Mouse (Mus musculus) myocyte (in vitro differentiated cells): ENCODE results near the gene Ctdsp1.

Source experiments
- CEBPB ChIP-seq: IDR thresholded peaks from 2 replicates; pipeline ENCODE4 v1.6.1; 2011; ENCODE audit warnings: mild to moderate bottlenecking, moderate library complexity; ENCODE audit not compliant: poor library complexity, insufficient read depth, severe bottlenecking
- E2F4 ChIP-seq: IDR thresholded peaks from one replicate; pipeline ENCODE4 v1.6.1; 2011; ENCODE audit warnings: mild to moderate bottlenecking, control low read depth, moderate library complexity; ENCODE audit not compliant: insufficient read depth
- MAX ChIP-seq: IDR thresholded peaks from one replicate; pipeline ENCODE4 v1.6.1; 2011; ENCODE audit warnings: low read depth, mild to moderate bottlenecking, control low read depth
- MYOG ChIP-seq, 3 experiments: IDR thresholded peaks; one replicate each; pipeline ENCODE4 v1.6.1; 2011; ENCODE audit warnings: control low read depth in 2 of 3, low read depth in 2 of 3, mild to moderate bottlenecking in 2 of 3; ENCODE audit not compliant: insufficient read length in 2 of 3, control insufficient read depth in 1 of 3, insufficient read depth in 1 of 3
- POLR2A ChIP-seq: IDR thresholded peaks from one replicate; pipeline ENCODE4 v1.6.1; 2011; ENCODE audit warnings: low read depth, mild to moderate bottlenecking, control low read depth, moderate library complexity; ENCODE audit not compliant: insufficient read length
- POLR2AphosphoS2 ChIP-seq: IDR thresholded peaks from one replicate; pipeline ENCODE4 v1.6.1; 2011; ENCODE audit warnings: low read depth, control low read depth; ENCODE audit not compliant: insufficient read length
- REST ChIP-seq: IDR thresholded peaks from one replicate; pipeline ENCODE4 v1.6.1; 2011; ENCODE audit warnings: mild to moderate bottlenecking, control low read depth, moderate library complexity; ENCODE audit not compliant: insufficient read depth, insufficient read length
- SRF ChIP-seq: IDR thresholded peaks from one replicate; pipeline ENCODE4 v1.6.1; 2011; ENCODE audit warnings: low read depth; ENCODE audit not compliant: control insufficient read depth, insufficient read length
- TCF12 ChIP-seq: IDR thresholded peaks from one replicate; pipeline ENCODE4 v1.6.1; 2011; ENCODE audit warnings: mild to moderate bottlenecking, control low read depth; ENCODE audit not compliant: poor library complexity, insufficient read depth, severe bottlenecking
- TCF3 ChIP-seq: IDR thresholded peaks from one replicate; pipeline ENCODE4 v1.6.1; 2011; ENCODE audit warnings: low read depth, control low read depth; ENCODE audit not compliant: insufficient read length
- USF1 ChIP-seq: IDR thresholded peaks from one replicate; pipeline ENCODE4 v1.6.1; 2011; ENCODE audit warnings: low read depth, mild to moderate bottlenecking, control low read depth, moderate library complexity

DNA sequence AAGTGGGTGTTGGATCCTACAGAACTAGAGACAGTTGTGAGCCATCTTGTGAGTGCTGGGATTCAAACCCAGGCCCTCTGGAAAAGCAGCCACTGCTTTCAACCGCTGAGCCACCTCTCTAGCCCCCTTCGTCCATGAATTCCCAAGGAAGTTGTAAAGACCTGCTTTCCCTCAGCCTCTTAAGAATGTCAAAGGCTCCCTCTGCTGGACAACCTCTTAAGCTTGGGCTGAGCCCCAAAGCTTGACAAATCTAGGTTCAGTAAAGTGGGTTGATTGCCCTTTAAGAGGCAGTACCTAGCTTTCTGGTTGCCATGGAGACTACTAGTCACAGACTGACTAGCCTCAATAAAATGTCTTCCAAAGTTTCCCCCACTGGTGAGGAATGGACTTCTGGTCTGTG, 29.5 kb upstream of the Ctdsp1 start, which contains the start of gene Catip:
- no peak for TF ChIP-seq POLR2A
- no peak for TF ChIP-seq USF1
- no peak for TF ChIP-seq E2F4
- TF ChIP-seq POLR2AphosphoS2 = no peak
- TF ChIP-seq CEBPB = no peak
- TF ChIP-seq MAX = no peak
- no peak for TF ChIP-seq TCF3
- TF ChIP-seq SRF = no peak
- no peak for TF ChIP-seq MYOG (IDR thresholded peaks at IDR 0.05; ENCODE audit: control insufficient read depth in 1 of 3, insufficient read depth in 1 of 3, insufficient read length in 2 of 3, low read depth in 2 of 3)
- TF ChIP-seq TCF12 = no peak
- TF ChIP-seq REST = no peak
